In genomic region chr4:26933988-26934798, GRCm38 (mm10) we compare ENCODE assay signal across 8 mouse cellular contexts.
A peak's percentile ranks its signal among the peaks of the same experiment; 100 is the strongest.
DNase-seq lines count a peak whose midpoint lies in the region; ATAC-seq lines count a peak whose summit lies in the region.

No protein-coding gene starts in this region.

- 48% methylated on average over 10 of the region's 10 CpGs for WGBS in heart, embryonic 15.5 days
- whole genome bisulfite sequencing in forebrain, embryonic 12.5 days: 23% methylated on average over 10 of the region's 10 CpGs

- peaks cover 4% of the 10 kb centered on the region; the same call in 1 of the 2 replicates for H3K4me1 ChIP-seq in heart, embryonic 15.5 days (replicated peaks)
- H3K4me1 ChIP-seq in forebrain, embryonic 12.5 days: peaks cover 10% of the 10 kb centered on the region

- H3K4me2 ChIP-seq in heart, embryonic 15.5 days: no peak overlapping the region
- no peak overlapping the region for H3K4me2 ChIP-seq in forebrain, embryonic 12.5 days

- peak; percentile 76 for ATAC-seq in heart, embryonic 15.5 days (replicated peaks; ENCODE audit: insufficient number of reproducible peaks, insufficient read depth, low FRiP score, low read depth)
- peak; percentile 90 for ATAC-seq in forebrain, embryonic 12.5 days (ENCODE audit: low FRiP score)

- H3K9me3 ChIP-seq in heart, embryonic 15.5 days (replicated peaks): no peaks in the 10 kb centered on the region
- no peaks in the 10 kb centered on the region for H3K9me3 ChIP-seq in forebrain, embryonic 12.5 days

- H3K27me3 ChIP-seq in heart, embryonic 15.5 days: no peaks in the 10 kb centered on the region
- H3K27me3 ChIP-seq in forebrain, embryonic 12.5 days: no peaks in the 10 kb centered on the region

- no peak overlapping the region for H3K27ac ChIP-seq in heart, embryonic 15.5 days
- peak overlapping the region; percentile 59 for H3K27ac ChIP-seq in forebrain, embryonic 12.5 days

- H3K9ac ChIP-seq in heart, embryonic 15.5 days: no peak overlapping the region
- no peak overlapping the region for H3K9ac ChIP-seq in forebrain, embryonic 12.5 days

- no peaks in the 10 kb centered on the region for H3K36me3 ChIP-seq in heart, embryonic 15.5 days
- no peaks in the 10 kb centered on the region for H3K36me3 ChIP-seq in forebrain, embryonic 12.5 days (replicated peaks)

- intact Hi-C loops in heart, postnatal 25 days (cut with DNase I): no loop called here

- no peak for DNase-seq in heart, postnatal 25 days (ENCODE audit: low spot score)
- peak; percentile 16 for DNase-seq in NIH3T3 (ENCODE audit: low read depth)
- peak; percentile 43 for DNase-seq in layer of hippocampus, adult 9-10 months (ENCODE audit: low spot score)
- DNase-seq in retina, postnatal 7 days (ENCODE audit: low read depth, low spot score): peak; percentile 6
- DNase-seq in ovary, adult 18-20 months (ENCODE audit: low spot score): no peak
- no peak for DNase-seq in thymus, postnatal 36 days

- no peak overlapping the region for H3K4me3 ChIP-seq in heart, embryonic 15.5 days
- no peak overlapping the region for H3K4me3 ChIP-seq in forebrain, embryonic 12.5 days (replicated peaks)

Comparison
In these comparisons a context has a peak if more than half of its experiments do, and no peak if none do; other contexts are left out.
1. DNase-seq: peak in NIH3T3 (single experiment), layer of hippocampus, adult 9-10 months (single experiment) and retina, postnatal 7 days (single experiment); none in heart, postnatal 25 days (single experiment), ovary, adult 18-20 months (single experiment) and thymus, postnatal 36 days (0 of 2).